Mouse (Mus musculus) monocyte, adult 2 months (primary cell): ENCODE data around the gene Ech1.

Source experiments
- DNase-seq, 2 experiments: peaks; one replicate each; pipeline ENCODE4 v3.0.0; 2022; ENCODE audit warnings: low spot score in 2 of 2, low read depth in 1 of 2

The Ech1 gene

GRCm38 (mm10) chr7:28859953-28860352 lies 34.9 kb downstream of the Ech1 start:
- DNase-seq = no peak

GRCm38 (mm10) chr7:28860898-28861297 lies 35.9 kb downstream of the Ech1 start:
- DNase-seq = no peak

- no peak for DNase-seq
These were observed 37.9 kb downstream of the Ech1 start for GRCm38 (mm10) chr7:28862817-28863499.

- no peak for DNase-seq
These were observed 38.5 kb downstream of the Ech1 start, which contains the start of gene Lgals7 for GRCm38 (mm10) chr7:28863540-28863939. Gene Lgals7, plus strand, starts transcription at chr7:28863853.

- no peak for DNase-seq
These were observed 39.3 kb downstream of the Ech1 start for GRCm38 (mm10) chr7:28864288-28864750.

- peak; percentile 45 to 72 for DNase-seq
These were observed 40.7 kb downstream of the Ech1 start for GRCm38 (mm10) chr7:28865481-28866300.

GRCm38 (mm10) chr7:28866769-28867507 lies 41.9 kb downstream of the Ech1 start:
- no peak for DNase-seq

- peak; percentile 17 to 59 for DNase-seq
These were observed 42.7 kb downstream of the Ech1 start for GRCm38 (mm10) chr7:28867508-28868340.

- DNase-seq = no peak
These were observed 46.1 kb downstream of the Ech1 start for GRCm38 (mm10) chr7:28870901-28871664.

GRCm38 (mm10) chr7:28874565-28874964 lies 49.5 kb downstream of the Ech1 start:
- no peak for DNase-seq

- no peak for DNase-seq
These were observed 51.1 kb downstream of the Ech1 start for GRCm38 (mm10) chr7:28876099-28876498.

GRCm38 (mm10) chr7:28877155-28877554 lies 52.1 kb downstream of the Ech1 start:
- DNase-seq = no peak

- DNase-seq = no peak
These were observed 52.8 kb downstream of the Ech1 start for GRCm38 (mm10) chr7:28877856-28878255.

GRCm38 (mm10) chr7:28879606-28880005 lies 54.6 kb downstream of the Ech1 start:
- no peak for DNase-seq

- DNase-seq = no peak
These were observed 55.5 kb downstream of the Ech1 start for GRCm38 (mm10) chr7:28880554-28880953.

- no peak for DNase-seq
These were observed 56.2 kb downstream of the Ech1 start, which contains the start of gene Capn12 for GRCm38 (mm10) chr7:28881199-28881598. Gene Capn12, plus strand, starts transcription at chr7:28881422.
